Mouse (Mus musculus) myocyte (in vitro differentiated cells): ENCODE data around the gene Mgarp.

Experiments used
- CEBPB ChIP-seq: IDR thresholded peaks from 2 replicates; pipeline ENCODE4 v1.6.1; 2011; ENCODE audit warnings: mild to moderate bottlenecking, moderate library complexity; ENCODE audit not compliant: poor library complexity, insufficient read depth, severe bottlenecking
- E2F4 ChIP-seq: IDR thresholded peaks from one replicate; pipeline ENCODE4 v1.6.1; 2011; ENCODE audit warnings: mild to moderate bottlenecking, control low read depth, moderate library complexity; ENCODE audit not compliant: insufficient read depth
- MAX ChIP-seq: IDR thresholded peaks from one replicate; pipeline ENCODE4 v1.6.1; 2011; ENCODE audit warnings: low read depth, mild to moderate bottlenecking, control low read depth
- MYOD1 ChIP-seq, 3 experiments: IDR thresholded peaks; one replicate each; pipeline ENCODE4 v1.6.1; 2011; ENCODE audit warnings: control low read depth in 2 of 3, low read depth in 2 of 3, mild to moderate bottlenecking in 2 of 3, moderate library complexity in 1 of 3; ENCODE audit not compliant: insufficient read length in 2 of 3, control insufficient read depth in 1 of 3
- MYOG ChIP-seq, 3 experiments: IDR thresholded peaks; one replicate each; pipeline ENCODE4 v1.6.1; 2011; ENCODE audit warnings: control low read depth in 2 of 3, low read depth in 2 of 3, mild to moderate bottlenecking in 2 of 3; ENCODE audit not compliant: insufficient read length in 2 of 3, control insufficient read depth in 1 of 3, insufficient read depth in 1 of 3
- POLR2A ChIP-seq: IDR thresholded peaks from one replicate; pipeline ENCODE4 v1.6.1; 2011; ENCODE audit warnings: low read depth, mild to moderate bottlenecking, control low read depth, moderate library complexity; ENCODE audit not compliant: insufficient read length
- POLR2AphosphoS2 ChIP-seq: IDR thresholded peaks from one replicate; pipeline ENCODE4 v1.6.1; 2011; ENCODE audit warnings: low read depth, control low read depth; ENCODE audit not compliant: insufficient read length
- REST ChIP-seq: IDR thresholded peaks from one replicate; pipeline ENCODE4 v1.6.1; 2011; ENCODE audit warnings: mild to moderate bottlenecking, control low read depth, moderate library complexity; ENCODE audit not compliant: insufficient read depth, insufficient read length
- SRF ChIP-seq: IDR thresholded peaks from one replicate; pipeline ENCODE4 v1.6.1; 2011; ENCODE audit warnings: low read depth; ENCODE audit not compliant: control insufficient read depth, insufficient read length
- TCF12 ChIP-seq: IDR thresholded peaks from one replicate; pipeline ENCODE4 v1.6.1; 2011; ENCODE audit warnings: mild to moderate bottlenecking, control low read depth; ENCODE audit not compliant: poor library complexity, insufficient read depth, severe bottlenecking
- TCF3 ChIP-seq: IDR thresholded peaks from one replicate; pipeline ENCODE4 v1.6.1; 2011; ENCODE audit warnings: low read depth, control low read depth; ENCODE audit not compliant: insufficient read length
- USF1 ChIP-seq: IDR thresholded peaks from one replicate; pipeline ENCODE4 v1.6.1; 2011; ENCODE audit warnings: low read depth, mild to moderate bottlenecking, control low read depth, moderate library complexity

GRCm38 (mm10) chr3:51393651-51394050 lies 2.9 kb downstream of the Mgarp start:
- TF ChIP-seq POLR2A: no peak
- no peak for TF ChIP-seq USF1
- TF ChIP-seq SRF: no peak
- no peak for TF ChIP-seq MYOD1 (IDR thresholded peaks at IDR 0.05; ENCODE audit: control insufficient read depth in 1 of 3, insufficient read length in 2 of 3, low read depth in 2 of 3)
- no peak for TF ChIP-seq MYOG (IDR thresholded peaks at IDR 0.05; ENCODE audit: control insufficient read depth in 1 of 3, insufficient read depth in 1 of 3, insufficient read length in 2 of 3, low read depth in 2 of 3)
- TF ChIP-seq CEBPB: no peak
- TF ChIP-seq E2F4: no peak
- TF ChIP-seq POLR2AphosphoS2: no peak
- no peak for TF ChIP-seq REST
- no peak for TF ChIP-seq TCF12
- TF ChIP-seq MAX: no peak
- no peak for TF ChIP-seq TCF3
